Mouse (Mus musculus) kidney, embryonic 16.5 days (tissue): ENCODE measurements around the gene Nob1. TPM values are rescaled to one million over a fixed set of nuclear protein-coding genes. Genes with fewer than 3 reads are reported as not detected.
A peak's percentile ranks its signal among the peaks of the same experiment; 100 is the strongest.

ENCODE experiments used
- ATAC-seq: fragments of 200-750 bp; cut with Nextera tagmentation; 2 replicates; pipeline ENCODE4 v1.8.0; 2017; ENCODE audit warnings: moderate TSS enrichment; ENCODE audit not compliant: low FRiP score, low TSS enrichment
- H3K27ac ChIP-seq: fragments of 300-500 bp; sonication (generic); 2 replicates; pipeline ENCODE4 v1.5.1; 2014; ENCODE audit warnings: low read length
- H3K27me3 ChIP-seq: fragments of 300-500 bp; sonication (generic); 2 replicates; pipeline ENCODE4 v1.6.1; 2014; ENCODE audit warnings: low read length, control low read depth, mixed read lengths; ENCODE audit not compliant: insufficient read depth
- H3K36me3 ChIP-seq: fragments of 300-500 bp; sonication (generic); 2 replicates; pipeline ENCODE4 v1.6.1; 2014; ENCODE audit warnings: low read length, control low read depth, mixed read lengths; ENCODE audit not compliant: insufficient read depth
- H3K4me1 ChIP-seq: fragments of 300-500 bp; sonication (generic); 2 replicates; pipeline ENCODE4 v1.6.1; 2014; ENCODE audit warnings: low read length, control low read depth, mixed read lengths; ENCODE audit not compliant: insufficient read depth
- H3K4me2 ChIP-seq: fragments of 300-500 bp; sonication (generic); replicated peaks from 2 replicates; pipeline ENCODE4 v1.6.1; 2014; ENCODE audit warnings: low read depth, low read length
- H3K4me3 ChIP-seq: fragments of 300-500 bp; sonication (generic); 2 replicates; pipeline ENCODE4 v1.5.1; 2014; ENCODE audit warnings: mild to moderate bottlenecking, low read length
- H3K9ac ChIP-seq: fragments of 300-500 bp; sonication (generic); replicated peaks from 2 replicates; pipeline ENCODE4 v1.6.1; 2014; ENCODE audit warnings: low read length
- H3K9me3 ChIP-seq: fragments of 300-500 bp; sonication (generic); 2 replicates; pipeline ENCODE4 v1.6.1; 2016; ENCODE audit warnings: low read length, control low read depth
- WGBS: fragments of 180-500 bp; shearing (Covaris S2); extraction: QIAGEN DNeasy Blood & Tissue Kit; methylation state at CpG from one replicate; pipeline ENCODE4 v1.1.7; 2014; 5-methylcytosine and 5-hydroxymethylcytosine counted together
- polyA plus RNA-seq: library from polyadenylated mRNA; unstranded; fragments of >200 nt; fragmentation: Nextera tagmentation; extraction: Ambion mirVana; gene quantifications from 2 replicates; pipeline ENCODE4 v1.2.1, GENCODE M21; 2015

The Nob1 gene
- polyA plus RNA-seq, 1 experiment from 2014 or later = 88.5 TPM

GRCm38 (mm10) chr8:107439880-107440625 lies 15.2 kb upstream of the Nob1 start:
- Histone ChIP-seq H3K9me3 (no peaks in the 10 kb centered on the region), H3K4me1 (peaks cover 18% of the 10 kb centered on the region; the same call in 1 of the 2 replicates), H3K9ac (no peak overlapping the region), H3K27ac (no peak overlapping the region), H3K4me2 (no peak overlapping the region), H3K36me3 (no peaks in the 10 kb centered on the region), H3K4me3 (no peak overlapping the region), H3K27me3 (no peaks in the 10 kb centered on the region)
- ATAC-seq = no peak
- 88% methylated on average over 3 of the region's 3 CpGs for WGBS

GRCm38 (mm10) chr8:107437711-107438110 lies 12.9 kb upstream of the Nob1 start:
- H3K36me3 ChIP-seq = no peaks in the 10 kb centered on the region
- no peaks in the 10 kb centered on the region for H3K9me3 ChIP-seq
- no peak overlapping the region for H3K4me3 ChIP-seq
- no peak overlapping the region for H3K9ac ChIP-seq
- no peak for ATAC-seq
- no peaks in the 10 kb centered on the region for H3K27me3 ChIP-seq
- H3K4me2 ChIP-seq = peak overlapping the region; percentile 68
- WGBS = 51% methylated on average over 2 of the region's 2 CpGs
- peak overlapping the region; percentile 40; the same call in 1 of the 2 replicates for H3K27ac ChIP-seq
- H3K4me1 ChIP-seq = peaks cover 18% of the 10 kb centered on the region; the same call in 1 of the 2 replicates

GRCm38 (mm10) chr8:107436841-107437421 lies 12.1 kb upstream of the Nob1 start:
- Histone ChIP-seq H3K4me2 (peak overlapping the region; percentile 68), H3K27ac (peak overlapping the region; percentile 91), H3K4me1 (peaks cover 18% of the 10 kb centered on the region; the same call in 1 of the 2 replicates), H3K9ac (peak overlapping the region; percentile 90), H3K4me3 (peak overlapping the region; percentile 87), H3K27me3 (no peaks in the 10 kb centered on the region), H3K9me3 (no peaks in the 10 kb centered on the region), H3K36me3 (no peaks in the 10 kb centered on the region)
- ATAC-seq = peak; percentile 17
- 6% methylated on average over 16 of the region's 16 CpGs for WGBS

- WGBS = under 1% methylated on average over 56 of the region's 81 CpGs
- Histone ChIP-seq H3K36me3 (no peaks in the 10 kb centered on the region), H3K4me1 (peaks cover 18% of the 10 kb centered on the region; the same call in 1 of the 2 replicates), H3K27me3 (no peaks in the 10 kb centered on the region), H3K4me2 (peak within 1 kb of the TSS; percentile 68), H3K9ac (peak within 1 kb of the TSS; percentile 90), H3K9me3 (no peaks in the 10 kb centered on the region), H3K4me3 (peak within 1 kb of the TSS; percentile 87), H3K27ac (peak within 1 kb of the TSS; percentile 91)
- peak; percentile 89 for ATAC-seq
These were observed 11.3 kb upstream of the Nob1 start, which contains the start of gene Wwp2 for GRCm38 (mm10) chr8:107435962-107436831. Wwp2 (plus strand) TSS chr8:107436365.

- H3K4me2 ChIP-seq = peak overlapping the region; percentile 68
- H3K4me1 ChIP-seq = peaks cover 18% of the 10 kb centered on the region; the same call in 1 of the 2 replicates
- WGBS = 32% methylated on average over 11 of the region's 11 CpGs
- no peaks in the 10 kb centered on the region for H3K9me3 ChIP-seq
- H3K27ac ChIP-seq = peak overlapping the region; percentile 91
- H3K27me3 ChIP-seq = no peaks in the 10 kb centered on the region
- peak overlapping the region; percentile 90 for H3K9ac ChIP-seq
- H3K4me3 ChIP-seq = peak overlapping the region; percentile 87
- H3K36me3 ChIP-seq = no peaks in the 10 kb centered on the region
- 0 out of 2 replicates have a peak, but pooled peaks have one; percentile 0 for ATAC-seq
These were observed 10.6 kb upstream of the Nob1 start for GRCm38 (mm10) chr8:107435421-107435961.

- no peak for ATAC-seq
These were observed 6.0 kb upstream of the Nob1 start for GRCm38 (mm10) chr8:107430821-107431220.

GRCm38 (mm10) chr8:107425230-107425597 lies 363 bp upstream of the Nob1 start:
- Histone ChIP-seq H3K36me3 (peaks cover 19% of the 10 kb centered on the region), H3K9me3 (no peaks in the 10 kb centered on the region), H3K4me2 (peak overlapping the region; percentile 69), H3K4me3 (peak overlapping the region; percentile 82), H3K9ac (no peak overlapping the region), H3K27me3 (no peaks in the 10 kb centered on the region), H3K27ac (no peak overlapping the region), H3K4me1 (peaks cover 13% of the 10 kb centered on the region)
- WGBS = 47% methylated on average over 8 of the region's 8 CpGs
- no peak for ATAC-seq

More at GRCm38 (mm10) chr8:107430821-107431220, 6.0 kb upstream of the Nob1 start:
- no peak overlapping the region for H3K4me2 ChIP-seq
- peaks cover 5% of the 10 kb centered on the region; the same call in 1 of the 2 replicates for H3K4me1 ChIP-seq
- no peaks in the 10 kb centered on the region for H3K27me3 ChIP-seq
- H3K36me3 ChIP-seq = no peaks in the 10 kb centered on the region
- no peaks in the 10 kb centered on the region for H3K9me3 ChIP-seq
- no peak overlapping the region for H3K9ac ChIP-seq
- WGBS = 65% methylated on average over 8 of the region's 8 CpGs
- H3K27ac ChIP-seq = no peak overlapping the region
- H3K4me3 ChIP-seq = no peak overlapping the region

- peak; percentile 26 for ATAC-seq
- H3K9me3 ChIP-seq = no peaks in the 10 kb centered on the region
- no peaks in the 10 kb centered on the region for H3K27me3 ChIP-seq
- H3K36me3 ChIP-seq = peaks cover 28% of the 10 kb centered on the region
- H3K27ac ChIP-seq = no peak overlapping the region
- WGBS = 27% methylated on average over 9 of the region's 9 CpGs
- peak overlapping the region; percentile 69 for H3K4me2 ChIP-seq
- peak overlapping the region; percentile 82 for H3K4me3 ChIP-seq
- peaks cover 13% of the 10 kb centered on the region for H3K4me1 ChIP-seq
- peak overlapping the region; percentile 82 for H3K9ac ChIP-seq
These were observed 675 bp downstream of the Nob1 start for GRCm38 (mm10) chr8:107424176-107424575.

GRCm38 (mm10) chr8:107417001-107417400 lies 7.8 kb downstream of the Nob1 start:
- Histone ChIP-seq H3K36me3 (peaks cover 82% of the 10 kb centered on the region), H3K27ac (no peak overlapping the region), H3K9me3 (no peaks in the 10 kb centered on the region), H3K9ac (no peak overlapping the region), H3K27me3 (no peaks in the 10 kb centered on the region), H3K4me1 (no peaks in the 10 kb centered on the region), H3K4me3 (no peak overlapping the region), H3K4me2 (no peak overlapping the region)
- WGBS = 89% methylated on average over 12 of the region's 12 CpGs
- ATAC-seq = no peak
